Mouse (Mus musculus) heart, postnatal 14 days (tissue): ENCODE results near the gene Csrnp1. TPM values are rescaled to one million over a fixed set of nuclear protein-coding genes. Genes with fewer than 3 reads are reported as not detected.

Experiments used
- DNase-seq, 2 experiments: peaks; one replicate each; pipeline ENCODE4 v3.0.0; 2021 to 2022
- intact Hi-C: fragments of 180-260 bp; cut with DNase I; formaldehyde crosslinking; loops from one replicate; pipeline ENCODE4 v1.15.1; 2025
- total RNA-seq, 2 experiments: library from RNA; stranded (reverse); gene quantifications; 2 replicates each; pipeline ENCODE4 v1.2.3; 2021

The Csrnp1 gene
- total RNA-seq, 2 experiments from 2014 or later, result 15.8 to 21.4 TPM

- intact Hi-C loops, result no loop called here
- DNase-seq, result no peak
These were observed 3.7 kb downstream of the Csrnp1 start for GRCm38 (mm10) chr9:119980770-119981182.

- intact Hi-C loops, result loop anchor here (2.0 kb wide), 1 partner anchor 45 kb away; no protein-coding TSS in a partner anchor
These were observed 4.7 kb downstream of the Csrnp1 start for GRCm38 (mm10) chr9:119979749-119980148.

GRCm38 (mm10) chr9:119978811-119979441 lies 5.5 kb downstream of the Csrnp1 start:
- intact Hi-C loops, result loop anchor here (2.0 kb wide), 1 partner anchor 44 kb away; no protein-coding TSS in a partner anchor
- no peak for DNase-seq

More at GRCm38 (mm10) chr9:119979749-119980148, 4.7 kb downstream of the Csrnp1 start:
- DNase-seq, result no peak

- intact Hi-C loops, result loop anchor here (2.0 kb wide), 1 partner anchor 43 kb away; no protein-coding TSS in a partner anchor
- DNase-seq, result no peak
These were observed 6.2 kb downstream of the Csrnp1 start for GRCm38 (mm10) chr9:119978151-119978810.

GRCm38 (mm10) chr9:119977557-119978060 lies 6.8 kb downstream of the Csrnp1 start:
- intact Hi-C loops, result loop anchor here (2.0 kb wide), 1 partner anchor 43 kb away; no protein-coding TSS in a partner anchor
- DNase-seq, result no peak

GRCm38 (mm10) chr9:119976704-119977556 lies 7.5 kb downstream of the Csrnp1 start:
- intact Hi-C loops, result no loop called here
- DNase-seq, result no peak

- intact Hi-C loops, result no loop called here
- no peak for DNase-seq
These were observed 9.2 kb downstream of the Csrnp1 start for GRCm38 (mm10) chr9:119975286-119975685.

- intact Hi-C loops, result no loop called here
- no peak for DNase-seq
These were observed 9.8 kb downstream of the Csrnp1 start for GRCm38 (mm10) chr9:119974609-119975008.

GRCm38 (mm10) chr9:119973869-119974520 lies 10.5 kb downstream of the Csrnp1 start:
- DNase-seq, result no peak
- intact Hi-C loops, result no loop called here

- DNase-seq, result no peak
- intact Hi-C loops, result no loop called here
These were observed 11.2 kb downstream of the Csrnp1 start for GRCm38 (mm10) chr9:119973281-119973680.

GRCm38 (mm10) chr9:119972582-119972981 lies 11.9 kb downstream of the Csrnp1 start:
- peak in 1 of 2 experiments; percentile 58 for DNase-seq
- intact Hi-C loops, result no loop called here

- intact Hi-C loops, result no loop called here
- DNase-seq, result no peak
These were observed 12.3 kb downstream of the Csrnp1 start for GRCm38 (mm10) chr9:119972166-119972565.

GRCm38 (mm10) chr9:119970763-119971656 lies 13.4 kb downstream of the Csrnp1 start:
- peak in 1 of 2 experiments; percentile 51 for DNase-seq

GRCm38 (mm10) chr9:119970221-119970620 lies 14.2 kb downstream of the Csrnp1 start:
- peak; percentile 62 to 80 for DNase-seq
- intact Hi-C loops, result no loop called here

More at GRCm38 (mm10) chr9:119970763-119971656, 13.4 kb downstream of the Csrnp1 start:
- intact Hi-C loops, result no loop called here

- intact Hi-C loops, result no loop called here
- DNase-seq, result no peak
These were observed 14.6 kb downstream of the Csrnp1 start for GRCm38 (mm10) chr9:119969811-119970210.

GRCm38 (mm10) chr9:119966221-119966910 lies 18.1 kb downstream of the Csrnp1 start:
- no peak for DNase-seq
- intact Hi-C loops, result no loop called here

- intact Hi-C loops, result loop anchor here (2.0 kb wide), 1 partner anchor 18 kb away; no protein-coding TSS in a partner anchor
These were observed 19.3 kb downstream of the Csrnp1 start for GRCm38 (mm10) chr9:119965186-119965585.

GRCm38 (mm10) chr9:119964206-119964605 lies 20.3 kb downstream of the Csrnp1 start:
- intact Hi-C loops, result loop anchor here (2.0 to 5.0 kb wide), 2 partner anchors 19 to 133 kb away; no protein-coding TSS in a partner anchor

More at GRCm38 (mm10) chr9:119965186-119965585, 19.3 kb downstream of the Csrnp1 start:
- DNase-seq, result no peak

More at GRCm38 (mm10) chr9:119964206-119964605, 20.3 kb downstream of the Csrnp1 start:
- no peak for DNase-seq
